In the genomic region with DNA sequence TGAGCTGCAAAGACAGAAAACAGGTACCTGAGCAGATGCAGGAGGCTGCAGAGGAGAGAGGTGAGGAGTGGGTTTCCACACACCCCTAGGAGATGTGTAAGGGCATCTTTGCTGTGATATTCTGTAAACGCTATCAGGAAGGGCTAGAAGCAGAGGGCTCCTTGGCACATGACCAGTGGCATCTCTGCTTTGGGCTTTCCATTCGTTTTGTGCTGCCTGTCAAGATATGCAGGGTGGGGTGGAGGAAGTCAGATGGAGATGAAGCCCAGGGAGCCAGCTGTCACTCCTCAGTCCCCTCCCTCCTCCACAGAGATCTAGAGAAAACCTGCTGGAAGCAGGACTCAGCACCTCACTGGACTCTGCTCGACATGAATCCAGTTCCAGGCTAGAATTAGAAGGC, we compare ENCODE assay signal across 9 mouse cellular contexts.
DNase-seq lines count a peak whose midpoint lies in the region; ATAC-seq and TF ChIP-seq lines count a peak whose summit lies in the region.
"Had no signal": no experiment of that assay in that cellular context is flagged by ENCODE, and none has a peak within 500 bp of the region (broad histone marks: within the 10 kb centered on the region; RNA-seq: fewer than 3 reads in every experiment).

No protein-coding gene starts in this region.

- DNase-seq in heart, postnatal 0 days (ENCODE audit: low spot score): no peak
- no peak for DNase-seq in heart, adult 18-20 months
- DNase-seq in cerebellum, adult 9-10 months: peak; percentile 87
- DNase-seq in adrenal gland, adult 8-10 months: no peak
- DNase-seq in layer of hippocampus, adult 9-10 months (ENCODE audit: low spot score): no peak
- no peak for DNase-seq in hindbrain, embryonic 11.5 days (ENCODE audit: low spot score)

- no peaks in the 10 kb centered on the region for H3K9me3 ChIP-seq in heart, postnatal 0 days (replicated peaks; ENCODE audit: control insufficient read depth, low read length)
- H3K9me3 ChIP-seq in liver, embryonic 16.5 days (replicated peaks; ENCODE audit: control insufficient read depth, low read length): no peaks in the 10 kb centered on the region
- H3K9me3 ChIP-seq in hindbrain, embryonic 11.5 days (ENCODE audit: control insufficient read depth, low read length): no peaks in the 10 kb centered on the region

- no peak overlapping the region for H3K4me3 ChIP-seq in heart, postnatal 0 days (ENCODE audit: low read depth, low read length)
- no peak overlapping the region for H3K4me3 ChIP-seq in bone marrow, adult 2 months (replicated peaks; ENCODE audit: control insufficient read depth, low read depth, low read length)
- H3K4me3 ChIP-seq in liver, embryonic 16.5 days (ENCODE audit: low read depth, low read length): no peak overlapping the region
- no peak overlapping the region for H3K4me3 ChIP-seq in hindbrain, embryonic 11.5 days (ENCODE audit: low read depth, low read length)
- H3K4me3 ChIP-seq: megakaryocyte, embryonic 14.5 days had no signal

- TF ChIP-seq CTCF in heart, postnatal 0 days (IDR thresholded peaks at IDR 0.05; ENCODE audit: low read depth): no peak
- TF ChIP-seq CTCF in bone marrow, adult 2 months (IDR thresholded peaks at IDR 0.05; ENCODE audit: control insufficient read depth, insufficient read depth, low read length): no peak

- ATAC-seq in heart, postnatal 0 days (ENCODE audit: insufficient read depth, low read depth): no peak
- peak; percentile 86 for ATAC-seq in liver, embryonic 16.5 days (ENCODE audit: low read depth)
- no peak for ATAC-seq in hindbrain, embryonic 11.5 days (ENCODE audit: low FRiP score)

- H3K4me2 ChIP-seq in heart, postnatal 0 days (ENCODE audit: low read depth, low read length): no peak overlapping the region
- peak overlapping the region; percentile 7 for H3K4me2 ChIP-seq in liver, embryonic 16.5 days (ENCODE audit: low read depth, low read length)
- H3K4me2 ChIP-seq in hindbrain, embryonic 11.5 days (replicated peaks; ENCODE audit: low read depth, low read length): no peak overlapping the region

- H3K9ac ChIP-seq in heart, postnatal 0 days (replicated peaks; ENCODE audit: low read depth, low read length): no peak overlapping the region
- no peak overlapping the region for H3K9ac ChIP-seq in liver, embryonic 16.5 days (ENCODE audit: low read depth, low read length)
- H3K9ac ChIP-seq in hindbrain, embryonic 11.5 days (ENCODE audit: low read depth, low read length): no peak overlapping the region

- H3K27me3 ChIP-seq in heart, postnatal 0 days (ENCODE audit: control insufficient read depth, insufficient read depth, low read length): no peaks in the 10 kb centered on the region
- no peaks in the 10 kb centered on the region for H3K27me3 ChIP-seq in liver, embryonic 16.5 days (ENCODE audit: control insufficient read depth, insufficient read depth, low read depth, low read length)
- no peaks in the 10 kb centered on the region for H3K27me3 ChIP-seq in hindbrain, embryonic 11.5 days (ENCODE audit: control insufficient read depth, insufficient read depth, low read length)

- peaks cover 35% of the 10 kb centered on the region for H3K4me1 ChIP-seq in heart, postnatal 0 days (ENCODE audit: control insufficient read depth, insufficient read depth)
- H3K4me1 ChIP-seq in bone marrow, adult 2 months (ENCODE audit: control insufficient read depth, insufficient read depth, low read length): peaks cover 1% of the 10 kb centered on the region; the same call in 1 of the 2 replicates
- peaks cover 38% of the 10 kb centered on the region for H3K4me1 ChIP-seq in liver, embryonic 16.5 days (ENCODE audit: control insufficient read depth, low read depth, low read length)
- H3K4me1 ChIP-seq in hindbrain, embryonic 11.5 days (replicated peaks; ENCODE audit: control insufficient read depth, insufficient read depth, low read length): no peaks in the 10 kb centered on the region

- peak overlapping the region; percentile 53 for H3K27ac ChIP-seq in heart, postnatal 0 days (ENCODE audit: low read depth)
- H3K27ac ChIP-seq in bone marrow, adult 2 months (ENCODE audit: control insufficient read depth, insufficient read depth, low read depth, low read length, poor library complexity): peak overlapping the region; percentile 41
- H3K27ac ChIP-seq in liver, embryonic 16.5 days (ENCODE audit: low read length): peak overlapping the region; percentile 45
- no peak overlapping the region for H3K27ac ChIP-seq in hindbrain, embryonic 11.5 days (ENCODE audit: low read depth, low read length)

- no peak for TF ChIP-seq EP300 in heart, postnatal 0 days (IDR thresholded peaks at IDR 0.05; ENCODE audit: low read depth)

- H3K36me3 ChIP-seq in heart, postnatal 0 days (replicated peaks; ENCODE audit: control insufficient read depth, insufficient read depth, low read length): no peaks in the 10 kb centered on the region
- H3K36me3 ChIP-seq in liver, embryonic 16.5 days (ENCODE audit: control insufficient read depth, insufficient read depth): no peaks in the 10 kb centered on the region
- no peaks in the 10 kb centered on the region for H3K36me3 ChIP-seq in hindbrain, embryonic 11.5 days (ENCODE audit: control insufficient read depth, insufficient read depth, low read length)

- 12% methylated on average over 3 of the region's 3 CpGs for WGBS in heart, postnatal 0 days
- 44% methylated on average over 3 of the region's 3 CpGs for WGBS in bone marrow, adult 2 months
- 18% methylated on average over 3 of the region's 3 CpGs for WGBS in liver, embryonic 16.5 days (ENCODE audit: insufficient replicate concordance)
- WGBS in hindbrain, embryonic 11.5 days: 60% methylated on average over 3 of the region's 3 CpGs

- no peak for TF ChIP-seq POLR2A in bone marrow, adult 2 months (IDR thresholded peaks at IDR 0.05; ENCODE audit: borderline replicate concordance, control insufficient read depth, low read depth, low read length)
